Mouse (Mus musculus) midbrain, embryonic 11.5 days (tissue): ENCODE measurements around the gene Gm10273. TPM values are rescaled to one million over a fixed set of nuclear protein-coding genes. Genes with fewer than 3 reads are reported as not detected.

Source experiments
- ATAC-seq: fragments of 200-750 bp; cut with Nextera tagmentation; 2 replicates; pipeline ENCODE4 v1.8.0; 2017; ENCODE audit warnings: moderate TSS enrichment, moderate library complexity; ENCODE audit not compliant: low FRiP score
- DNase-seq: peaks from one replicate; pipeline ENCODE4 v3.0.0; 2015; ENCODE audit warnings: low spot score; ENCODE audit errors: missing footprints
- H3K27ac ChIP-seq: fragments of 300-500 bp; sonication (generic); 2 replicates; pipeline ENCODE4 v1.5.1; 2014; ENCODE audit warnings: low read depth, low read length
- H3K27me3 ChIP-seq: fragments of 300-500 bp; sonication (generic); 2 replicates; pipeline ENCODE4 v1.6.1; 2014; ENCODE audit warnings: mild to moderate bottlenecking, low read length, moderate library complexity, mixed read lengths; ENCODE audit not compliant: control insufficient read depth, insufficient read depth
- H3K36me3 ChIP-seq: fragments of 300-500 bp; sonication (generic); 2 replicates; pipeline ENCODE4 v1.6.1; 2014; ENCODE audit warnings: mild to moderate bottlenecking, low read length, moderate library complexity, mixed read lengths; ENCODE audit not compliant: control insufficient read depth, insufficient read depth
- H3K4me1 ChIP-seq: fragments of 300-500 bp; sonication (generic); 2 replicates; pipeline ENCODE4 v1.6.1; 2014; ENCODE audit warnings: low read length; ENCODE audit not compliant: control insufficient read depth, insufficient read depth
- H3K4me2 ChIP-seq: fragments of 300-500 bp; sonication (generic); 2 replicates; pipeline ENCODE4 v1.6.1; 2014; ENCODE audit warnings: mild to moderate bottlenecking, moderate library complexity
- H3K4me3 ChIP-seq: fragments of 300-500 bp; sonication (generic); 2 replicates; pipeline ENCODE4 v1.5.1; 2014; ENCODE audit warnings: low read depth, low read length
- H3K9ac ChIP-seq: fragments of 300-500 bp; sonication (generic); 2 replicates; pipeline ENCODE4 v1.6.1; 2014; ENCODE audit warnings: low read length
- H3K9me3 ChIP-seq: fragments of 300-500 bp; sonication (generic); 2 replicates; pipeline ENCODE4 v1.6.1; 2016; ENCODE audit warnings: low read length; ENCODE audit not compliant: control insufficient read depth
- WGBS: fragments of 180-500 bp; shearing (Covaris S2); extraction: QIAGEN DNeasy Blood & Tissue Kit; methylation state at CpG from one replicate; pipeline ENCODE4 v1.1.7; 2014; 5-methylcytosine and 5-hydroxymethylcytosine counted together
- polyA plus RNA-seq: library from polyadenylated mRNA; unstranded; fragments of >200 nt; fragmentation: Nextera tagmentation; extraction: Ambion mirVana; gene quantifications from 2 replicates; pipeline ENCODE4 v1.2.1, GENCODE M21; 2014

Gm10273 gene
- polyA plus RNA-seq, 1 experiment from 2014 or later: 3.3 TPM

- Histone ChIP-seq H3K4me1 (no peaks in the 10 kb centered on the region), H3K9me3 (no peaks in the 10 kb centered on the region), H3K9ac (no peak overlapping the region), H3K4me3 (no peak overlapping the region), H3K27me3 (no peaks in the 10 kb centered on the region), H3K27ac (no peak overlapping the region), H3K36me3 (peaks cover 19% of the 10 kb centered on the region), H3K4me2 (no peak overlapping the region)
- ATAC-seq: no peak
- no peak for DNase-seq
- WGBS: 91% methylated on average over 3 of the region's 3 CpGs
These were observed 30.9 kb upstream of the Gm10273 start for GRCm38 (mm10) chr10:59364551-59364950.

DNA sequence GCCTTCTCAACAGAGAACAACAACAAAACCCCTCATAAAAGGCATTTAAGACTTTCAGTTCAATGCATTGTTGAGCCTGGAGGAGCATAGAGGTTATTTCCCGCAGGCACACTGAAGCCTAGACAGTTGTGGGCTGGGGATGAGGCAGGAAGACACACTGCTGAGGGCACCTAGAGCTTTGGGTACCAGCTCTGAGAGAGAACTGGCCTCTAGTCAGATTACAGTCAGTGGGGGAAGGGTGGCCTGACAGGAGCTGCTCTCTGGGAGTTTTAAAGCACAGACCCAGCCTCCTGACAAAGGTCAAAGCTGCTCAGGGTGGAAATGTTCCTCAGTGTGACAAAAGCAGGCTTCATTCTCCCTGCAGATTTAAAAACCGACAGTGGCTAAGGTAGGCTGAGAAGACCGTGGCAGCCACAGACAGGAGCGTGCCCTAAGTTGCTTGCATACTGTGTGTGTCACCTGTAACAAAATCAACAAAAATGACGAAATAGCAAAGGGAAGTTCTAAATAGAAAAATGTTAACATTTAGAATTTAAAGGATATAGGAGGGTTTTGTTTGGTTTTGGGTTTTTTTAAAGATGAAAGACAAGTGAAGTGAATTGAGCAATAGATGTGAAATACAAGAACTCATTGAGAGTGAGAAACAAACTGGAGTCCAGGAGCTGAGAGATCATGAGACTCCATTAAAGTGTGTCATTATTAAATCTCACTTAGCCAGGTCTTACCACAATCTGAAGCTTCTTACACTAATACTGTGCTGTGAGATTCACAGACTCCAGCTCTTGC lies 29.4 kb upstream of the Gm10273 start:
- H3K36me3 ChIP-seq: peaks cover 29% of the 10 kb centered on the region
- no peaks in the 10 kb centered on the region for H3K4me1 ChIP-seq
- H3K9ac ChIP-seq: no peak overlapping the region
- no peaks in the 10 kb centered on the region for H3K27me3 ChIP-seq
- H3K4me2 ChIP-seq: no peak overlapping the region
- 77% methylated on average over 5 of the region's 5 CpGs for WGBS
- H3K27ac ChIP-seq: no peak overlapping the region
- no peaks in the 10 kb centered on the region for H3K9me3 ChIP-seq
- DNase-seq (no peak), ATAC-seq (no peak)
- no peak overlapping the region for H3K4me3 ChIP-seq

DNA sequence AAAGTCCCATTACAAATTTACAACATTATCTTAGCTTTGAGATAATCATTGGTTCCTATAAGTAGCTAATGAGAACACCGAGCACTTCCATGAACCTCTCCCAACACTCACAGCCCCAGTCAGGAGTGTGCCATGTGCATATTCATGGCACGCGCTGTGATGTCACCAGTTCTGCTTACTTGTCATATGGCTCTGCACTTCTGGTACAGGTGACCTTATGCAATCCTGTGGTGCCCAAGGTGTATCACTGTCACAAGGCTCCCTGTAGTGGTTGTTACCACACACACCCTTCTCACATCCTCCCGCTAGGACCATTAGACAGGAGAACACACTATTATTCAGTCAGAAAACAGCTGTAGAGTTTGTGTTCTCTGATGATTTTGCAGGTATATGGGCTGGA lies 28.7 kb upstream of the Gm10273 start:
- H3K27ac ChIP-seq: no peak overlapping the region
- ATAC-seq (no peak), DNase-seq (no peak)
- no peak overlapping the region for H3K4me3 ChIP-seq
- no peaks in the 10 kb centered on the region for H3K27me3 ChIP-seq
- WGBS: 96% methylated on average over 4 of the region's 4 CpGs
- H3K4me2 ChIP-seq: no peak overlapping the region
- no peaks in the 10 kb centered on the region for H3K9me3 ChIP-seq
- peaks cover 29% of the 10 kb centered on the region for H3K36me3 ChIP-seq
- H3K9ac ChIP-seq: no peak overlapping the region
- H3K4me1 ChIP-seq: no peaks in the 10 kb centered on the region

- WGBS: 84% methylated on average over 4 of the region's 4 CpGs
- ATAC-seq: no peak
These were observed 28.2 kb upstream of the Gm10273 start for GRCm38 (mm10) chr10:59367206-59367605.

GRCm38 (mm10) chr10:59368729-59369128 lies 26.7 kb upstream of the Gm10273 start:
- no peak overlapping the region for H3K9ac ChIP-seq
- H3K27me3 ChIP-seq: no peaks in the 10 kb centered on the region
- ATAC-seq (no peak), DNase-seq (no peak)
- no peak overlapping the region for H3K4me2 ChIP-seq
- no peak overlapping the region for H3K4me3 ChIP-seq
- no peaks in the 10 kb centered on the region for H3K4me1 ChIP-seq
- no peaks in the 10 kb centered on the region for H3K9me3 ChIP-seq
- H3K36me3 ChIP-seq: peaks cover 26% of the 10 kb centered on the region
- WGBS: 93% methylated on average over 8 of the region's 8 CpGs
- no peak overlapping the region for H3K27ac ChIP-seq

More at GRCm38 (mm10) chr10:59367206-59367605, 28.2 kb upstream of the Gm10273 start:
- H3K4me3 ChIP-seq: no peak overlapping the region
- no peak overlapping the region for H3K27ac ChIP-seq
- H3K9ac ChIP-seq: no peak overlapping the region
- peaks cover 25% of the 10 kb centered on the region for H3K36me3 ChIP-seq
- H3K9me3 ChIP-seq: no peaks in the 10 kb centered on the region
- H3K4me2 ChIP-seq: no peak overlapping the region
- no peak for DNase-seq
- no peaks in the 10 kb centered on the region for H3K4me1 ChIP-seq
- no peaks in the 10 kb centered on the region for H3K27me3 ChIP-seq

- Histone ChIP-seq H3K9ac (no peak overlapping the region), H3K4me1 (no peaks in the 10 kb centered on the region), H3K27ac (no peak overlapping the region), H3K4me2 (no peak overlapping the region), H3K9me3 (no peaks in the 10 kb centered on the region), H3K4me3 (no peak overlapping the region), H3K27me3 (no peaks in the 10 kb centered on the region), H3K36me3 (peaks cover 26% of the 10 kb centered on the region)
- ATAC-seq (no peak), DNase-seq (no peak)
- WGBS: 94% methylated on average over 9 of the region's 9 CpGs
These were observed 26.0 kb upstream of the Gm10273 start for GRCm38 (mm10) chr10:59369426-59369825.

- peaks cover 4% of the 10 kb centered on the region for H3K36me3 ChIP-seq
- no peaks in the 10 kb centered on the region for H3K27me3 ChIP-seq
- no peaks in the 10 kb centered on the region for H3K4me1 ChIP-seq
- 95% methylated on average over 10 of the region's 10 CpGs for WGBS
- H3K9ac ChIP-seq: no peak overlapping the region
- DNase-seq (no peak), ATAC-seq (no peak)
- H3K4me3 ChIP-seq: no peak overlapping the region
- no peaks in the 10 kb centered on the region for H3K9me3 ChIP-seq
- H3K4me2 ChIP-seq: no peak overlapping the region
- H3K27ac ChIP-seq: no peak overlapping the region
These were observed 17.5 kb upstream of the Gm10273 start for GRCm38 (mm10) chr10:59377906-59378305.

DNA sequence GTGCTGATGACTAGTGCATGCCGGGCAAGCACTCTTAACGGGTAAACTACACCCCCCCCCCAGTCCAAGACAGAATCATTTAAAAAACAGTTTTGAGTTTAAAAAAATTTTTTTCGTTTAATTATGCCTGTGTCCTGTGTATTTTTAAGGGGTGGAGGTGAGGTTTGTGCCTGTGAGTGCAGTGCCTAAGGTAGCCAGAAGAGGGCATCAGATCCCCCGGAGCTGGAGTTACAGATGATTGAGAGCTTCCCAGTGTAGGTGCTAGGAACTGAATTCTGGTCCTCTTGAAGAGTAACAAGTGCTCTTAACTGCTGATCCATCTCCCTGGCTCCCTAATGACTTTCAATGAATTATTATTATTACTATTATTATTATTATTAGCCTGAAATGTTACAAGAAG lies 16.7 kb upstream of the Gm10273 start:
- Histone ChIP-seq H3K4me2 (no peak overlapping the region), H3K27me3 (no peaks in the 10 kb centered on the region), H3K4me3 (no peak overlapping the region), H3K9ac (no peak overlapping the region), H3K27ac (no peak overlapping the region), H3K36me3 (no peaks in the 10 kb centered on the region), H3K9me3 (no peaks in the 10 kb centered on the region), H3K4me1 (no peaks in the 10 kb centered on the region)
- ATAC-seq (no peak), DNase-seq (no peak)
- 94% methylated on average over 4 of the region's 4 CpGs for WGBS

DNA sequence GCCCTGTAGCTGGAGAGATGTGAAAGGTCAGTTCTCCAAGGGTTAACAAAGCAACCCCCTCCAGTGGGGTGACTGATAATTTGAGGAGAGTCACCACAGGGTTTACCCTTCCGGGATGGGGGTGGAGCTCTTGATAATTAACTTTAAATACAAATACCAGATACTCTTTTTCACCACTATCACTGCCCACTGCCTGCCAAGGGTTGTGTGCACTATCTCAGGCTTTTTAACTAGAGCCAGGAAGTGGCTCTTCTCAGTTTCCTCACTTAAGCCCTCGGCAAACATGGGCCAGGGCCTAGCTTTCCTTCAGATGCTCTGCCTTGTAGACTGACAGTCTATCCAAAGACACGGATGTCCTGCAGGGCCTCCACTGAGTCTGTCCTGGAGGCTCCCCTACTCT lies 15.5 kb upstream of the Gm10273 start:
- no peak overlapping the region for H3K4me3 ChIP-seq
- no peak for DNase-seq
- H3K27me3 ChIP-seq: no peaks in the 10 kb centered on the region
- no peaks in the 10 kb centered on the region for H3K4me1 ChIP-seq
- no peaks in the 10 kb centered on the region for H3K36me3 ChIP-seq
- no peak overlapping the region for H3K27ac ChIP-seq
- ATAC-seq: no peak
- no peak overlapping the region for H3K4me2 ChIP-seq
- H3K9me3 ChIP-seq: no peaks in the 10 kb centered on the region
- H3K9ac ChIP-seq: no peak overlapping the region
- 66% methylated on average over 3 of the region's 3 CpGs for WGBS
